17 mouse cellular contexts compared by ENCODE assay signal in genomic region chr7:125407136-125407535, GRCm38 (mm10). TPM values are rescaled to one million over a fixed set of nuclear protein-coding genes. Genes with fewer than 3 reads are reported as not detected.
DNase-seq lines count a peak whose midpoint lies in the region; ATAC-seq and TF ChIP-seq lines count a peak whose summit lies in the region.
"Had no signal": no experiment of that assay in that cellular context is flagged by ENCODE, and none has a peak within 500 bp of the region (broad histone marks: within the 10 kb centered on the region; RNA-seq: fewer than 3 reads in every experiment).

No protein-coding gene starts in this region.

- DNase-seq in hindbrain, postnatal 0 days (ENCODE audit: low spot score), result no peak
- no peak for DNase-seq in hindbrain, embryonic 10.5 days (ENCODE audit: low spot score)
- no peak for DNase-seq in lung, adult 2 months
- DNase-seq in lung, postnatal 4 days, result no peak
- no peak for DNase-seq in CH12.LX (ENCODE audit: extremely low read depth)
- DNase-seq: adrenal gland, postnatal 10 days; cerebellum, postnatal 14 days; embryo, embryonic 11 days; gastrocnemius, postnatal 36 days; kidney, postnatal 4 days; thymus, postnatal 25 days had no signal

- no peaks in the 10 kb centered on the region for H3K4me1 ChIP-seq in hindbrain, postnatal 0 days (ENCODE audit: insufficient read depth, low read length)
- no peaks in the 10 kb centered on the region for H3K4me1 ChIP-seq in hindbrain, embryonic 10.5 days (replicated peaks)
- H3K4me1 ChIP-seq in lung, adult 2 months (ENCODE audit: control insufficient read depth, insufficient read depth, low read length), result no peaks in the 10 kb centered on the region
- H3K4me1 ChIP-seq in CH12.LX (ENCODE audit: control insufficient read depth in 1 of 2, insufficient read depth in 2 of 2), result no peaks in the 10 kb centered on the region
- H3K4me1 ChIP-seq: forebrain, embryonic 15.5 days; lung, embryonic 15.5 days; midbrain, embryonic 10.5 days; neural tube, embryonic 12.5 days had no signal

- peak; percentile 39 for TF ChIP-seq CTCF in hindbrain, postnatal 0 days (IDR thresholded peaks at IDR 0.05; ENCODE audit: low read depth)
- TF ChIP-seq CTCF in lung, adult 2 months (IDR thresholded peaks at IDR 0.05; ENCODE audit: insufficient read depth, low read length), result 0 out of 2 replicates have a peak, but pooled peaks have one; percentile 8
- TF ChIP-seq CTCF in CH12.LX (conservative IDR thresholded peaks at IDR 0.05 in 1 of 2, IDR thresholded peaks at IDR 0.05 in 1 of 2; ENCODE audit: low read depth in 2 of 2, low read length in 2 of 2), result peak; percentile 33 to 35; a peak in 3 of 4 replicates

- H3K36me3 ChIP-seq in hindbrain, postnatal 0 days (ENCODE audit: insufficient read depth, low read length), result no peaks in the 10 kb centered on the region
- H3K36me3 ChIP-seq in hindbrain, embryonic 10.5 days, result no peaks in the 10 kb centered on the region
- H3K36me3 ChIP-seq in CH12.LX (replicated peaks in 1 of 2; ENCODE audit: control insufficient read depth in 1 of 2, insufficient read depth in 1 of 2, low read length in 1 of 2), result no peaks in the 10 kb centered on the region
- H3K36me3 ChIP-seq: forebrain, embryonic 15.5 days; lung, embryonic 15.5 days; midbrain, embryonic 10.5 days; neural tube, embryonic 12.5 days had no signal

- H3K4me3 ChIP-seq in hindbrain, postnatal 0 days (ENCODE audit: low read length), result no peak overlapping the region
- H3K4me3 ChIP-seq in hindbrain, embryonic 10.5 days, result no peak overlapping the region
- H3K4me3 ChIP-seq in lung, adult 2 months (replicated peaks; ENCODE audit: extremely low read depth, low read depth, low read length), result no peak overlapping the region
- no peak overlapping the region for H3K4me3 ChIP-seq in CH12.LX (replicated peaks in 1 of 3; ENCODE audit: low read depth in 2 of 3, low read length in 2 of 3, poor library complexity in 1 of 3)
- H3K4me3 ChIP-seq: forebrain, embryonic 15.5 days; lung, embryonic 15.5 days; midbrain, embryonic 10.5 days; neural tube, embryonic 12.5 days had no signal

- no peak for TF ChIP-seq EP300 in CH12.LX (IDR thresholded peaks at IDR 0.05; ENCODE audit: low read length)

- no peaks in the 10 kb centered on the region for H3K79me2 ChIP-seq in CH12.LX (replicated peaks; ENCODE audit: control insufficient read depth, extremely low read depth, insufficient read depth, poor library complexity, severe bottlenecking)

- H3K9me3 ChIP-seq in hindbrain, postnatal 0 days (ENCODE audit: low read length), result no peaks in the 10 kb centered on the region
- no peaks in the 10 kb centered on the region for H3K9me3 ChIP-seq in hindbrain, embryonic 10.5 days
- H3K9me3 ChIP-seq in CH12.LX (replicated peaks; ENCODE audit: low read length), result peaks cover 10% of the 10 kb centered on the region
- H3K9me3 ChIP-seq: forebrain, embryonic 15.5 days; lung, embryonic 15.5 days; midbrain, embryonic 10.5 days; neural tube, embryonic 12.5 days had no signal

- 83% methylated on average over 6 of the region's 6 CpGs for WGBS in hindbrain, postnatal 0 days
- 84% methylated on average over 6 of the region's 6 CpGs for WGBS in hindbrain, embryonic 10.5 days
- 71% methylated on average over 6 of the region's 6 CpGs for WGBS in lung, adult 2 months

- in situ Hi-C loops in CH12.LX (cut with MboI; ENCODE audit: low pct_ligation_motif_present, low pct_unique_long_range_greater_than_20kb, low sequenced_read_pairs), result no loop called here

- H3K27ac ChIP-seq in hindbrain, postnatal 0 days, result no peak overlapping the region
- H3K27ac ChIP-seq in hindbrain, embryonic 10.5 days, result no peak overlapping the region
- no peak overlapping the region for H3K27ac ChIP-seq in CH12.LX (ENCODE audit: insufficient read depth, low read depth)
- H3K27ac ChIP-seq: forebrain, embryonic 15.5 days; lung, embryonic 15.5 days; midbrain, embryonic 10.5 days; neural tube, embryonic 12.5 days had no signal

- H3K4me2 ChIP-seq in hindbrain, postnatal 0 days (ENCODE audit: low read depth, low read length), result no peak overlapping the region
- H3K4me2 ChIP-seq in CH12.LX (ENCODE audit: insufficient read depth, low read depth, poor library complexity, severe bottlenecking), result no peak overlapping the region
- H3K4me2 ChIP-seq: forebrain, embryonic 15.5 days; lung, embryonic 15.5 days; neural tube, embryonic 12.5 days had no signal

- H3K27me3 ChIP-seq in hindbrain, postnatal 0 days (ENCODE audit: insufficient read depth, low read length), result no peaks in the 10 kb centered on the region
- no peaks in the 10 kb centered on the region for H3K27me3 ChIP-seq in hindbrain, embryonic 10.5 days (ENCODE audit: insufficient read depth, poor library complexity, severe bottlenecking)
- peaks cover 87% of the 10 kb centered on the region for H3K27me3 ChIP-seq in CH12.LX (replicated peaks)
- H3K27me3 ChIP-seq: forebrain, embryonic 15.5 days; lung, embryonic 15.5 days; neural tube, embryonic 12.5 days had no signal

- TF ChIP-seq RAD21 in CH12.LX (IDR thresholded peaks at IDR 0.05; ENCODE audit: low read depth, low read length), result no peak; the same call in none of the 2 replicates

- no peak for ATAC-seq in hindbrain, postnatal 0 days
- 0 out of 2 replicates have a peak, but pooled peaks have one; percentile 29 for ATAC-seq in megakaryocyte progenitor cell, adult 5-6 weeks (replicated peaks; ENCODE audit: poor library complexity)
- ATAC-seq in CD4-positive, CD25-positive, alpha-beta regulatory T cell, adult 4 months, result no peak
- ATAC-seq: forebrain, embryonic 15.5 days had no signal

- H3K9ac ChIP-seq in hindbrain, postnatal 0 days (replicated peaks; ENCODE audit: low read length), result no peak overlapping the region
- no peak overlapping the region for H3K9ac ChIP-seq in CH12.LX (ENCODE audit: insufficient read depth, low read depth)
- H3K9ac ChIP-seq: forebrain, embryonic 15.5 days; lung, embryonic 15.5 days; neural tube, embryonic 12.5 days had no signal

- TF ChIP-seq POLR2A in lung, adult 2 months (IDR thresholded peaks at IDR 0.05; ENCODE audit: borderline replicate concordance, extremely low read depth, low read depth, low read length), result no peak
- no peak for TF ChIP-seq POLR2A in CH12.LX (IDR thresholded peaks at IDR 0.05; ENCODE audit: low read depth, low read length)

- dilution Hi-C loops in CH12.LX (cut with MboI; ENCODE audit: extremely low pct_ligation_motif_present, extremely low pct_unique_long_range_greater_than_20kb, low sequenced_read_pairs), result no loop called here

TF ChIP-seq in CH12.LX, 34 proteins besides CTCF, POLR2A, EP300 and RAD21:
- TF ChIP-seq ZKSCAN1 (IDR thresholded peaks at IDR 0.05; ENCODE audit: borderline replicate concordance, low read depth, low read length) (no peak), SMC3 (IDR thresholded peaks at IDR 0.05; ENCODE audit: low read depth, low read length) (peak; percentile 6; the same call in 1 of the 2 replicates), UBTF (IDR thresholded peaks at IDR 0.05; ENCODE audit: low read depth, low read length) (no peak)

RNA-seq across cellular contexts. Expression of gene Kdm8, which starts 37.3 kb away (rescaled TPM):
- total RNA-seq in hindbrain, postnatal 0 days (2014; rRNA removed), result 7.2 and 7.5 TPM in 2 replicates
- polyA plus RNA-seq in hindbrain, postnatal 0 days (2015; fragmentation: Nextera tagmentation; extraction: Ambion mirVana), result 4.1 and 5.0 TPM in 2 replicates
- 15.3 and 15.9 TPM in 2 replicates for polyA plus RNA-seq in hindbrain, embryonic 10.5 days (2016; fragmentation: Nextera tagmentation; extraction: Ambion mirVana)
- polyA plus RNA-seq in lung, adult 2 months (2012; rRNA removed), result 4.6 and 6.0 TPM in 2 replicates
- total RNA-seq in CH12.LX (2012; rRNA removed) (5.0 and 7.9 TPM in 2 replicates), CH12.LX (2014; rRNA removed) (8.7 and 8.9 TPM in 2 replicates)
- polyA plus RNA-seq in CH12.LX (2012; ENCODE audit: insufficient read length, low read depth), result 6.6 and 6.7 TPM in 2 replicates
- total RNA-seq in megakaryocyte progenitor cell, adult 5-6 weeks (2015), result 3.5 and 3.7 TPM in 2 replicates
- total RNA-seq in megakaryocyte progenitor cell, adult 5-6 weeks (2017), result 5.8 and 8.0 TPM in 2 replicates
- polyA plus RNA-seq in CD4-positive, CD25-positive, alpha-beta regulatory T cell, adult 4 months (2017; shearing (Covaris generic)), result 10 to 100 TPM in 1 of 2 experiments, 1 to 10 TPM in 1; 4.5 to 10.9 TPM
